ENCODE assay signal across 8 mouse cellular contexts in genomic region chr1:189007239-189007979, GRCm38 (mm10). TPM values are rescaled to one million over a fixed set of nuclear protein-coding genes. Genes with fewer than 3 reads are reported as not detected.
A peak's percentile ranks its signal among the peaks of the same experiment; 100 is the strongest.
DNase-seq lines count a peak whose midpoint lies in the region; ATAC-seq and TF ChIP-seq lines count a peak whose summit lies in the region.

Gene Kctd3, minus strand, starts transcription at chr1:189007841.

- WGBS in cerebellum, adult 2 months: under 1% methylated on average over 74 of the region's 74 CpGs
- under 1% methylated on average over 64 of the region's 74 CpGs for WGBS in forebrain, postnatal 0 days
- under 1% methylated on average over 74 of the region's 74 CpGs for WGBS in lung, embryonic 15.5 days

- peaks cover 0 to 4% of the 10 kb centered on the region in 2 experiments; a peak in 2 of 4 replicates for H3K4me1 ChIP-seq in MEL (ENCODE audit: control insufficient read depth in 1 of 2, insufficient read depth in 2 of 2, low read length in 2 of 2)
- H3K4me1 ChIP-seq in cerebellum, adult 2 months (ENCODE audit: control insufficient read depth, insufficient read depth, low read length): peaks cover 3% of the 10 kb centered on the region; the same call in 1 of the 2 replicates
- peaks cover 15% of the 10 kb centered on the region; the same call in 1 of the 2 replicates for H3K4me1 ChIP-seq in forebrain, postnatal 0 days (ENCODE audit: insufficient read depth)
- peaks cover 20% of the 10 kb centered on the region for H3K4me1 ChIP-seq in lung, embryonic 15.5 days

- peak; percentile 94 for DNase-seq in MEL (ENCODE audit: low read depth, low spot score)
- DNase-seq in cerebellum, adult 2 months: peak; percentile 96 to 99
- DNase-seq in forebrain, postnatal 0 days: peak; percentile 94
- DNase-seq in heart, postnatal 4 days: peak; percentile 99
- DNase-seq in layer of hippocampus, adult 8-10 months (ENCODE audit: low spot score in 2 of 2): peak; percentile 92 to 95
- peak; percentile 89 for DNase-seq in ovary, adult 18-20 months (ENCODE audit: low spot score)
- peak; percentile 90 for DNase-seq in thymus, postnatal 0 days (ENCODE audit: low spot score)

- peak within 1 kb of the TSS; percentile 80 to 97 for H3K4me3 ChIP-seq in MEL (ENCODE audit: control insufficient read depth in 1 of 2, insufficient read depth in 1 of 2, low read depth in 2 of 2, low read length in 2 of 2)
- H3K4me3 ChIP-seq in cerebellum, adult 2 months (replicated peaks; ENCODE audit: insufficient read depth, low read depth, low read length): peak within 1 kb of the TSS; percentile 68
- peak within 1 kb of the TSS; percentile 96 for H3K4me3 ChIP-seq in forebrain, postnatal 0 days (ENCODE audit: low read depth, low read length)
- H3K4me3 ChIP-seq in lung, embryonic 15.5 days: peak within 1 kb of the TSS; percentile 75

- ATAC-seq in forebrain, postnatal 0 days: peak; percentile 90
- ATAC-seq in lung, embryonic 15.5 days (ENCODE audit: borderline replicate concordance, extremely low read depth, low FRiP score, low TSS enrichment): peak; percentile 87

- peaks cover 11% of the 10 kb centered on the region for H3K79me2 ChIP-seq in MEL (ENCODE audit: control insufficient read depth, insufficient read depth, low read length, poor library complexity)

- H3K4me2 ChIP-seq in forebrain, postnatal 0 days (ENCODE audit: low read depth): peak within 1 kb of the TSS; percentile 97
- H3K4me2 ChIP-seq in lung, embryonic 15.5 days: peak within 1 kb of the TSS; percentile 85

- H3K9me3 ChIP-seq in MEL (replicated peaks; ENCODE audit: insufficient read depth, low read length): no peaks in the 10 kb centered on the region
- H3K9me3 ChIP-seq in forebrain, postnatal 0 days (ENCODE audit: low read length): no peaks in the 10 kb centered on the region
- H3K9me3 ChIP-seq in lung, embryonic 15.5 days: no peaks in the 10 kb centered on the region

- H3K27me3 ChIP-seq in MEL (ENCODE audit: control insufficient read depth in 1 of 2, insufficient read depth in 2 of 2, low read length in 2 of 2): no peaks in the 10 kb centered on the region
- H3K27me3 ChIP-seq in cerebellum, adult 2 months (ENCODE audit: control insufficient read depth, insufficient read depth, low read length): no peaks in the 10 kb centered on the region
- H3K27me3 ChIP-seq in forebrain, postnatal 0 days (ENCODE audit: insufficient read depth, low read length): no peaks in the 10 kb centered on the region
- no peaks in the 10 kb centered on the region for H3K27me3 ChIP-seq in lung, embryonic 15.5 days

- TF ChIP-seq RAD21 in MEL (IDR thresholded peaks at IDR 0.05; ENCODE audit: low read depth, low read length): no peak

- TF ChIP-seq EP300 in MEL (IDR thresholded peaks at IDR 0.05; ENCODE audit: low read depth in 1 of 2, low read length in 2 of 2): no peak

- TF ChIP-seq CTCF in MEL (IDR thresholded peaks at IDR 0.05 in 2 of 3, conservative IDR thresholded peaks at IDR 0.05 in 1 of 3; ENCODE audit: control insufficient read depth in 1 of 3, insufficient read depth in 1 of 3, low read depth in 2 of 3, low read length in 3 of 3, poor library complexity in 1 of 3, severe bottlenecking in 1 of 3): no peak
- TF ChIP-seq CTCF in cerebellum, adult 2 months (IDR thresholded peaks at IDR 0.05; ENCODE audit: borderline replicate concordance, insufficient read depth, low read depth, low read length): no peak
- no peak for TF ChIP-seq CTCF in forebrain, postnatal 0 days (IDR thresholded peaks at IDR 0.05; ENCODE audit: low read depth)

- peak; percentile 53 to 81; a peak in 1 of 4 replicates for TF ChIP-seq POLR2A in MEL (IDR thresholded peaks at IDR 0.05; ENCODE audit: control insufficient read depth in 1 of 2, insufficient read depth in 1 of 2, low read depth in 1 of 2, low read length in 2 of 2, poor library complexity in 1 of 2)
- TF ChIP-seq POLR2A in cerebellum, adult 2 months (IDR thresholded peaks at IDR 0.05; ENCODE audit: borderline replicate concordance, insufficient read depth, low read length): peak; percentile 50; the same call in 1 of the 2 replicates

- H3K36me3 ChIP-seq in MEL (ENCODE audit: control insufficient read depth in 1 of 2, insufficient read depth in 2 of 2, low read length in 2 of 2): peaks cover 0 to 5% of the 10 kb centered on the region in 2 experiments; a peak in 1 of 4 replicates
- H3K36me3 ChIP-seq in forebrain, postnatal 0 days (ENCODE audit: insufficient read depth): no peaks in the 10 kb centered on the region
- no peaks in the 10 kb centered on the region; the same call in 1 of the 2 replicates for H3K36me3 ChIP-seq in lung, embryonic 15.5 days

- peak within 1 kb of the TSS; percentile 86 for H3K9ac ChIP-seq in MEL (ENCODE audit: control insufficient read depth, low read depth, low read length, poor library complexity, severe bottlenecking)
- peak within 1 kb of the TSS; percentile 93 for H3K9ac ChIP-seq in forebrain, postnatal 0 days
- peak within 1 kb of the TSS; percentile 94 for H3K9ac ChIP-seq in lung, embryonic 15.5 days

- H3K27ac ChIP-seq in MEL (ENCODE audit: control insufficient read depth, low read depth, low read length): no peak within 1 kb of the TSS
- 0 out of 2 replicates have a peak within 1 kb of the TSS, but pooled peaks have one; percentile 17 for H3K27ac ChIP-seq in cerebellum, adult 2 months (ENCODE audit: insufficient read depth, low read length)
- H3K27ac ChIP-seq in forebrain, postnatal 0 days (ENCODE audit: low read depth, low read length): peak within 1 kb of the TSS; percentile 69
- H3K27ac ChIP-seq in lung, embryonic 15.5 days: peak within 1 kb of the TSS; percentile 66

TF ChIP-seq in MEL, 35 proteins besides CTCF, POLR2A, EP300 and RAD21:
- no peak for TF ChIP-seq POLR2AphosphoS5 (IDR thresholded peaks at IDR 0.05; ENCODE audit: borderline replicate concordance, low read depth, low read length)
- peak; percentile 89 for TF ChIP-seq TBP (IDR thresholded peaks at IDR 0.05; ENCODE audit: low read depth, low read length)
- TF ChIP-seq UBTF (IDR thresholded peaks at IDR 0.05; ENCODE audit: borderline replicate concordance, insufficient read depth, low read depth, low read length): peak; percentile 72; the same call in 1 of the 2 replicates
- TF ChIP-seq SIN3A (IDR thresholded peaks at IDR 0.05; ENCODE audit: low read length): peak; percentile 78
- TF ChIP-seq TCF12 (IDR thresholded peaks at IDR 0.05; ENCODE audit: low read depth, low read length): peak; percentile 71
- TF ChIP-seq BHLHE40 (IDR thresholded peaks at IDR 0.05; ENCODE audit: borderline replicate concordance, low read depth, low read length): no peak
- peak; percentile 85 for TF ChIP-seq HCFC1 (IDR thresholded peaks at IDR 0.05; ENCODE audit: low read depth, low read length)
- TF ChIP-seq NRF1 (IDR thresholded peaks at IDR 0.05; ENCODE audit: insufficient read depth, low read depth, low read length, poor library complexity, severe bottlenecking): peak; percentile 42
- no peak; the same call in 1 of the 2 replicates for TF ChIP-seq MXI1 (IDR thresholded peaks at IDR 0.05; ENCODE audit: low read depth, low read length)
- TF ChIP-seq MAZ (IDR thresholded peaks at IDR 0.05; ENCODE audit: low read depth, low read length): 0 out of 2 replicates have a peak, but pooled peaks have one; percentile 57
- TF ChIP-seq ZMIZ1 (IDR thresholded peaks at IDR 0.05; ENCODE audit: low read depth, low read length): peak; percentile 66; the same call in 1 of the 2 replicates
- TF ChIP-seq POLR2AphosphoS2 (IDR thresholded peaks at IDR 0.05; ENCODE audit: low read length): peak; percentile 59; the same call in 1 of the 2 replicates
- TF ChIP-seq NELFE (IDR thresholded peaks at IDR 0.05; ENCODE audit: low read depth, low read length): peak; percentile 76

RNA-seq across cellular contexts. Expression of gene Kctd3, which starts in this region (rescaled TPM):
- total RNA-seq in MEL (2012; rRNA removed): 26.8 and 27.7 TPM in 2 replicates
- 10 to 100 TPM in 1 of 2 experiments, not detected in 1; 42.3 TPM for polyA plus RNA-seq in MEL (2012; ENCODE audit: insufficient read depth in 1 of 2, insufficient read length in 2 of 2, low read depth in 1 of 2, low replicate concordance in 2 of 2, missing spikeins in 1 of 2)
- polyA plus RNA-seq in cerebellum, adult 2 months (2012; rRNA removed): 96.6 and 99.9 TPM in 2 replicates
- 63.6 and 79.6 TPM in 2 replicates for total RNA-seq in forebrain, postnatal 0 days (2014; rRNA removed)
- polyA plus RNA-seq in forebrain, postnatal 0 days (2015; fragmentation: Nextera tagmentation; extraction: Ambion mirVana): 42.4 and 48.7 TPM in 2 replicates
- 10 to 100 TPM; 34.9 to 41.4 TPM for total RNA-seq in heart, postnatal 4 days (2021)
- 10 to 100 TPM; 71.9 to 99.6 (median 91.4) TPM for total RNA-seq in layer of hippocampus, adult 8-10 months (2022)
- 33.2 and 33.9 TPM in 2 replicates for polyA plus RNA-seq in lung, embryonic 15.5 days (2015; fragmentation: Nextera tagmentation; extraction: Ambion mirVana)
- polyA plus RNA-seq in thymus, postnatal 0 days (2015; fragmentation: Nextera tagmentation; extraction: Ambion mirVana): 11.2 and 13.6 TPM in 2 replicates
